Mouse (Mus musculus) testis, adult 2 months (tissue): ENCODE data around the gene Nmt1.

Source experiments
- CTCF ChIP-seq: fragments of 200-500 bp; IDR thresholded peaks from 2 replicates; pipeline ENCODE4 v1.5.1; 2012; ENCODE audit warnings: low read depth, mild to moderate bottlenecking, inconsistent platforms, low read length, moderate library complexity; ENCODE audit not compliant: control insufficient read depth, insufficient read depth, insufficient replicate concordance
- POLR2A ChIP-seq: fragments of 200-500 bp; IDR thresholded peaks from 2 replicates; pipeline ENCODE4 v1.6.1; 2012; ENCODE audit warnings: low read depth, mild to moderate bottlenecking, inconsistent platforms, low read length, moderate library complexity; ENCODE audit not compliant: control insufficient read depth

- TF ChIP-seq CTCF (no peak), POLR2A (no peak)
Observed at GRCm38 (mm10) chr11:103081631-103082030, 53.6 kb downstream of the Nmt1 start.
